Mouse (Mus musculus): ENCODE measurements around the gene Lrrc29. TPM values are rescaled to one million over a fixed set of nuclear protein-coding genes. Genes with fewer than 3 reads are reported as not detected.

Lrrc29 gene
- total and polyA plus RNA-seq, 3 experiments, result 4.3 to 8.8 (median 4.4) TPM

DNA sequence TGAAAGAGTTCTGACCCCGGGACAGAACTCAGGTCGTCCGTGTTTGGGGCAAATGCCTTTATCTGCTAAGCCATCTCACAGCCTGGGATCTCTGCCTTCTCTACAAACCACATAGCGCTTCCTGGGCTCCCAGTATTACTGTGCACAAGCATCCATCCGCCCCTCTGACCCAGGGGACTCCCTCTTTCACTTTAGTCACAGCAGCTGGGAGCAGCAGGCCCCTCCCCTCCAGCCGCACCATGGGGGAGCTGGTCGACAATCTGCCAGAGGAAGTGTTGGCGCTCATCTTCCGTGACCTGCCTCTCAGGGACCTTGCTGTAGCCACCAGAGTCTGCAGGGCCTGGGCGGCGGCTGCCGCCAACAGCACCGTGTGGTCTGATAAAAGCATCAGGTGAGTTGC is 59.3 kb downstream of the Lrrc29 start:
- no peak for DNase-seq

DNA sequence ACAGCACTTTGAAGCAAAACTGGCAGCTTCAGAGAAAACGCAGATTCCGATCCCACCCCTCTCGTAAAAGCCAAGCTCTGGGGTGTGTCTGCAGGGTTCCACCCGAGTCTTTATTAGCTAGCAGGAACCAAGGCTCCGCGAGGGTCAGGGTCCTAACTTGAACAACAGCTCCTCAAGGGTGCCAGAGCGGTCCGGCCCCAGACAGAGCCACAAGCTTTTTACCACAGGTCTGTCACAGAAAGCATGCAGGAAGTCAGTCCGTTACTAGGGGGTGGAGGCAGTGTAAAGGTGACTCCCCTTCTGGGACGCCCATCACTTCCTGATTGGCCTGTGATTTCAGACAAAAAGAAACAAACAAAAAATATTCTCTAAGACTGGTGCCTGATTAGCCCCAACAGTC is 61.0 kb downstream of the Lrrc29 start:
- no peak for DNase-seq

DNA sequence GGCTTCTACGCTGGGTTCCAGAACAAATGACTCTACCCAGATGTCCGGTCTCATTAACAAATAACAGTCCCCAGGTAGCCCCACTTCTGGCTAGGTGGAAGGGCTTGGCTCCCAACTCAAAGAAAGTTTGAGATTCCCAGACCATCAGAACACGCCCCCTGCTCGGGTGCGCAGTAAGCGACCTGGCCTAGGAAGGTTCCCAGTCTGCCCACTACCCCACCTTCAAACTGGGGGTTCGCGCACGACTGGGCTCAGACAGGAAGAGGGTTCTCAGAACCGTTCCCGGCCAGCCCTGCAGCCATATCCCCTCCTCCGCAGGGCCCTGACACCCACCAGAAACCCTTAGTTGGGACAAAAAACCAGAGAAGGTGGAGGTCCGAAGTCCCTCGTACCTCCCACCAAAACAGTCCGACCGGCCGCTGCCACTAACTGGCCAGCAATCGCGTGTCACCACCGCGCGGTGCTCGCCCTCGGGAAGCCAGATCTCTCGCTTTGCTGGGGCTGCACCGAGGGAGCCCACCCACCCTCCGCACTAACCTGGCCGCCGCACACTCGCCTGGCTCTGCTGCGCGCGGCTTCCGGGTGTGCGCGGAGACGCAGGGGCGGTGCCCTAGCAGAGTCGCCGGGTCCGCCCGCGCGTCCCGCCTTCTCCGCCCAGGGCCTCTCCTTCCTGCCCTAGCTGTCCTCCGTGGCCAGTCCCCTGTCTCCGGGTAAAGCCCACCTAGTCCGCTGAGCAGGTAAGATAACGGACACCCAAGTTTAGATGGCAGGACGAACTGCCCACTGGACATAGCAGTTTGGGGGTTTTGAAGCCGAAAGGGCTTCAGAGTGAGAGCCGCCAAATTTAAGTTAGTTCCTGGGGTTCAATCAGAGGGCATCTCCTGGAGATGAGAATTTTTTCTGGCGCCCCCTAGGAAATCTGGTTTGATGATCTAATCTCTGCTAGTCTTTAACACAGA is 61.8 kb downstream of the Lrrc29 start, which contains the start of the genes Tradd and Fbxl8:
TSS of gene Tradd (minus strand) at position 586 of the 959 bp plus-strand sequence.
TSS of gene Fbxl8 (plus strand) at position 625 of the 959 bp plus-strand sequence.
- peak; percentile 90 for DNase-seq

DNA sequence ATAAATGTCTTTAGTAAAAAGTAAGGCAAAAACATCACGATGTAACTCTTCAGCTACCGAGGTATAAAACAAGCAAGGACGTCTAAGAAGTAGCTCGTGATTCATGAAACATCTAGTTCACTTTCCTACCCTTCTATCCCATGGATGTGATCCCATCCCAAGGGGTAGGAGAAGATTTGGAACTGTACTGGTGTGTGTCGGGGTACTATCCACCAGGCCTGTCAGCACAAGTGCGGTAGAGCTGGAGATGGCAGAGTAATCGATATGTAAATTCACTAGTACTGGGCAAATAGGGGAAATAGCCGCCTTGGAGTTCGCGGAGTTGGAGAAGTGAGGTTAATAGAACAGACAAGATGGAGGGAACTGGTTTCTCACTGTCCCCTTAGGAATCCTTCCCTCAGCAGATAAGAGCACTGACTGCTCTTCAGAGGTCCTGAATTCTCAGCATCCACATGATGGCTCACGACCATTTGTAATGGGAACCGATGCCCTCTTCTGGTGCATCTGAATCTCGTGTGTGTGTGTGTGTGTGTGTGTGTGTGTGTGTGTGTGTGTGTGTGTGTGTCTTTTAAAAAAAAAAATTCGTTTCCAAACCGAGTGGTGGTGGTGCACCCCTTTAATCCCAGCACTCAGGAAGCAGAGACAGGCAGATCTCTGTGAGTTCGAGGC is 62.7 kb downstream of the Lrrc29 start:
- no peak for DNase-seq

Small RNA genes within 50 kb of the gene (microRNA-seq; reads per million reads assigned to microRNA genes)
- gene Gm27320 (0 reads per million in 2 experiments), gene Mir328 (2,710 to 3,451 reads per million in 2 experiments)

Other genes with a start within 250 kb of the Lrrc29 start
- gene Ces3b, start 242.5 kb downstream of the Lrrc29 start, total RNA-seq (2021), result 1 to 10 TPM in 1 of 2 experiments, not detected in 1; 2.0 TPM
- gene Ces3b, start 242.5 kb downstream of the Lrrc29 start, polyA plus RNA-seq (2012; rRNA removed), result not detected in 2 replicates
- gene Ces4a, start 194.5 kb downstream of the Lrrc29 start, total RNA-seq (2021), result under 1 TPM in 1 of 2 experiments, not detected in 1; 0.12 TPM
- gene Ces4a, start 194.5 kb downstream of the Lrrc29 start, polyA plus RNA-seq (2012; rRNA removed), result 0.11 and 0.18 TPM in 2 replicates
- 10 to 100 TPM; 68.2 to 80.0 TPM for gene Cbfb, start 155.6 kb downstream of the Lrrc29 start, total RNA-seq (2021)
- gene Cbfb, start 155.6 kb downstream of the Lrrc29 start, polyA plus RNA-seq (2012; rRNA removed), result 9.3 and 14.3 TPM in 2 replicates
- gene D230025D16Rik, start 101.1 kb downstream of the Lrrc29 start, total RNA-seq (2021), result 10 to 100 TPM; 20.9 to 30.6 TPM
- gene D230025D16Rik, start 101.1 kb downstream of the Lrrc29 start, polyA plus RNA-seq (2012; rRNA removed), result 19.3 and 21.5 TPM in 2 replicates
- 1 to 10 TPM; 3.1 to 5.0 TPM for gene B3gnt9, start 71.1 kb downstream of the Lrrc29 start, total RNA-seq (2021)
- 15.2 and 28.9 TPM in 2 replicates for gene B3gnt9, start 71.1 kb downstream of the Lrrc29 start, polyA plus RNA-seq (2012; rRNA removed)
- 10 to 100 TPM; 11.7 to 12.4 TPM for gene Tradd, start 61.7 kb downstream of the Lrrc29 start, total RNA-seq (2021)
- gene Tradd, start 61.7 kb downstream of the Lrrc29 start, polyA plus RNA-seq (2012; rRNA removed), result 26.3 and 26.5 TPM in 2 replicates
- 1 to 10 TPM; 3.3 to 4.0 TPM for gene Fbxl8, start 61.6 kb downstream of the Lrrc29 start, total RNA-seq (2021)
- gene Fbxl8, start 61.6 kb downstream of the Lrrc29 start, polyA plus RNA-seq (2012; rRNA removed), result 10.4 and 11.5 TPM in 2 replicates
- gene Hsf4, start 56.5 kb downstream of the Lrrc29 start, total RNA-seq (2021), result 1 to 10 TPM; 2.3 TPM
- gene Hsf4, start 56.5 kb downstream of the Lrrc29 start, polyA plus RNA-seq (2012; rRNA removed), result 1.8 and 2.3 TPM in 2 replicates
- 10 to 100 TPM in 1 of 2 experiments, 1 to 10 TPM in 1; 6.2 to 10.3 TPM for gene Nol3, start 50.1 kb downstream of the Lrrc29 start, total RNA-seq (2021)
- gene Nol3, start 50.1 kb downstream of the Lrrc29 start, polyA plus RNA-seq (2012; rRNA removed), result 4.4 and 5.3 TPM in 2 replicates
- gene 4931428F04Rik, start 36.4 kb downstream of the Lrrc29 start, total RNA-seq (2021), result 1 to 10 TPM; 1.8 to 3.4 TPM
- 3.4 and 4.1 TPM in 2 replicates for gene 4931428F04Rik, start 36.4 kb downstream of the Lrrc29 start, polyA plus RNA-seq (2012; rRNA removed)
- gene Exoc3l, start 30.2 kb downstream of the Lrrc29 start, total RNA-seq (2021), result 10 to 100 TPM; 13.3 to 28.4 TPM
- 34.8 and 55.8 TPM in 2 replicates for gene Exoc3l, start 30.2 kb downstream of the Lrrc29 start, polyA plus RNA-seq (2012; rRNA removed)
- gene E2f4, start 28.6 kb downstream of the Lrrc29 start, total RNA-seq (2021), result 10 to 100 TPM; 35.9 to 47.0 TPM
- gene E2f4, start 28.6 kb downstream of the Lrrc29 start, polyA plus RNA-seq (2012; rRNA removed), result 94.8 and 108 TPM in 2 replicates
- 1 to 10 TPM; 5.3 to 6.5 TPM for gene Elmo3, start 20.7 kb downstream of the Lrrc29 start, total RNA-seq (2021)
- gene Elmo3, start 20.7 kb downstream of the Lrrc29 start, polyA plus RNA-seq (2012; rRNA removed), result 14.2 and 15.4 TPM in 2 replicates
- 10 to 100 TPM; 53.7 to 71.4 TPM for gene Tmem208, start 76 bp upstream of the Lrrc29 start, total RNA-seq (2021)
- 82.8 and 84.1 TPM in 2 replicates for gene Tmem208, start 76 bp upstream of the Lrrc29 start, polyA plus RNA-seq (2012; rRNA removed)
- gene Fhod1, start 21.7 kb upstream of the Lrrc29 start, total RNA-seq (2021), result 10 to 100 TPM in 1 of 2 experiments, 1 to 10 TPM in 1; 7.6 to 16.5 TPM
- 16.3 and 21.1 TPM in 2 replicates for gene Fhod1, start 21.7 kb upstream of the Lrrc29 start, polyA plus RNA-seq (2012; rRNA removed)
- under 1 TPM; 0.55 to 0.86 TPM for gene Slc9a5, start 22.6 kb upstream of the Lrrc29 start, total RNA-seq (2021)
- gene Slc9a5, start 22.6 kb upstream of the Lrrc29 start, polyA plus RNA-seq (2012; rRNA removed), result 3.3 and 4.1 TPM in 2 replicates
- under 1 TPM; 0.35 to 0.52 TPM for gene Plekhg4, start 47.0 kb upstream of the Lrrc29 start, total RNA-seq (2021)
- gene Plekhg4, start 47.0 kb upstream of the Lrrc29 start, polyA plus RNA-seq (2012; rRNA removed), result 0.20 and 0.58 TPM in 2 replicates
- not detected for gene Kctd19, start 87.2 kb upstream of the Lrrc29 start, total RNA-seq (2021)
- gene Kctd19, start 87.2 kb upstream of the Lrrc29 start, polyA plus RNA-seq (2012; rRNA removed), result 0.03 and 0.11 TPM in 2 replicates
- 1 to 10 TPM; 2.7 to 3.0 TPM for gene Lrrc36, start 87.3 kb upstream of the Lrrc29 start, total RNA-seq (2021)
- gene Lrrc36, start 87.3 kb upstream of the Lrrc29 start, polyA plus RNA-seq (2012; rRNA removed), result 1.3 and 1.5 TPM in 2 replicates
- 10 to 100 TPM; 26.2 to 37.5 TPM for gene Tppp3, start 145.2 kb upstream of the Lrrc29 start, total RNA-seq (2021)
- gene Tppp3, start 145.2 kb upstream of the Lrrc29 start, polyA plus RNA-seq (2012; rRNA removed), result 50.8 and 65.2 TPM in 2 replicates
- gene Zdhhc1, start 170.6 kb upstream of the Lrrc29 start, total RNA-seq (2021), result 10 to 100 TPM; 13.8 to 19.2 TPM
- gene Zdhhc1, start 170.6 kb upstream of the Lrrc29 start, polyA plus RNA-seq (2012; rRNA removed), result 53.3 and 62.5 TPM in 2 replicates
- under 1 TPM; 0.14 to 0.35 TPM for gene Hsd11b2, start 192.5 kb upstream of the Lrrc29 start, total RNA-seq (2021)
- 1.2 and 2.2 TPM in 2 replicates for gene Hsd11b2, start 192.5 kb upstream of the Lrrc29 start, polyA plus RNA-seq (2012; rRNA removed)
- 100 to 1,000 TPM; 113 to 118 TPM for gene Atp6v0d1, start 239.8 kb upstream of the Lrrc29 start, total RNA-seq (2021)
- 77.6 and 80.3 TPM in 2 replicates for gene Atp6v0d1, start 239.8 kb upstream of the Lrrc29 start, polyA plus RNA-seq (2012; rRNA removed)